Mouse (Mus musculus): ENCODE measurements around the gene Pald1.

DNA sequence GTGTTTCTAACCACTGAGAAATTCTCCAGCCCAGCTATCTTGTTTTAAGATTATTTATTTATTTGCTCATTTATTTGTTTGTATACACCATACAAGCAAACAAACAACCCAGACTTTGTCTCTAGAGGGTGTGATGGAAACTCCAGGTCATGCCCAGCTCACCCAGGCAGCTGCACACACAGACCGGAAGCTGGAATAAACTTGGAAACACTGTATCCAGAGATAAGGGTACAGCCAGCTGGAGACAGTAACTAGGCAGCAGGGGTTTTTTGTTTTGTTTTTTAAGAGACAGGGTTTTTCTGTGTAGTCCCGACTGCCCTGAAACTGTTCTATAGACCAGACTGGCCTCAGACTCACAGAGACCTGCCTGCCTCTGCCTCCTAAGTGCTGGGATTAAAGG, 6.8 kb upstream of the Pald1 start:
- TF ChIP-seq POLR2A (IDR thresholded peaks at IDR 0.05; ENCODE audit: borderline replicate concordance, low read depth, low read length) = no peak
- no peak for TF ChIP-seq CTCF (IDR thresholded peaks at IDR 0.05; ENCODE audit: low read depth, low read length)
